Mouse (Mus musculus) kidney, adult 9 months (tissue): Measurements from ENCODE around the gene Gm11009.
"Not testable (repeated sequence)": the region's sequence is repeated elsewhere in the genome, so short reads cannot be mapped to it uniquely, and the experiment has no call there.

Experiments used
- DNase-seq: peaks from one replicate; pipeline ENCODE4 v3.0.0; 2022

The Gm11009 gene

GRCm38 (mm10) chr2:176319394-176319793 lies at the start of gene Gm11009:
Gene Gm11009, minus strand, starts transcription at chr2:176319494.
- DNase-seq: not testable (repeated sequence)
